In genomic region chr19:36705286-36706146, GRCm38 (mm10) we compare ENCODE assay signal across 8 mouse cellular contexts. TPM values are rescaled to one million over a fixed set of nuclear protein-coding genes. Genes with fewer than 3 reads are reported as not detected.
DNase-seq lines count a peak whose midpoint lies in the region; ATAC-seq and TF ChIP-seq lines count a peak whose summit lies in the region.

No protein-coding gene starts in this region.

- no peak overlapping the region for H3K9ac ChIP-seq in liver, embryonic 12.5 days
- H3K9ac ChIP-seq in liver, embryonic 11.5 days (ENCODE audit: low read depth, low read length), result no peak overlapping the region
- no peak overlapping the region for H3K9ac ChIP-seq in forebrain, embryonic 16.5 days (replicated peaks; ENCODE audit: low read depth, low read length)
- H3K9ac ChIP-seq in midbrain, postnatal 0 days (replicated peaks; ENCODE audit: low read length, poor library complexity, severe bottlenecking), result no peak overlapping the region

- no peaks in the 10 kb centered on the region for H3K36me3 ChIP-seq in liver, embryonic 12.5 days
- H3K36me3 ChIP-seq in liver, embryonic 11.5 days (ENCODE audit: control insufficient read depth, insufficient read depth, low read length), result no peaks in the 10 kb centered on the region
- no peaks in the 10 kb centered on the region for H3K36me3 ChIP-seq in forebrain, embryonic 16.5 days (ENCODE audit: control insufficient read depth, insufficient read depth)
- H3K36me3 ChIP-seq in midbrain, postnatal 0 days (ENCODE audit: insufficient read depth, low read length), result no peaks in the 10 kb centered on the region

- H3K27me3 ChIP-seq in liver, embryonic 12.5 days (replicated peaks), result no peaks in the 10 kb centered on the region
- no peaks in the 10 kb centered on the region for H3K27me3 ChIP-seq in liver, embryonic 11.5 days (replicated peaks; ENCODE audit: control insufficient read depth, insufficient read depth, low read length)
- H3K27me3 ChIP-seq in forebrain, embryonic 16.5 days (replicated peaks; ENCODE audit: control insufficient read depth, insufficient read depth, low read length), result no peaks in the 10 kb centered on the region
- no peaks in the 10 kb centered on the region for H3K27me3 ChIP-seq in midbrain, postnatal 0 days (ENCODE audit: insufficient read depth, low read length)

- H3K4me3 ChIP-seq in liver, embryonic 12.5 days, result no peak overlapping the region
- no peak overlapping the region for H3K4me3 ChIP-seq in liver, embryonic 11.5 days (ENCODE audit: low read depth, low read length)
- H3K4me3 ChIP-seq in forebrain, embryonic 16.5 days (replicated peaks; ENCODE audit: low read length), result no peak overlapping the region
- no peak overlapping the region for H3K4me3 ChIP-seq in midbrain, postnatal 0 days (ENCODE audit: low read depth, low read length)

- H3K4me2 ChIP-seq in liver, embryonic 12.5 days, result no peak overlapping the region
- H3K4me2 ChIP-seq in liver, embryonic 11.5 days, result no peak overlapping the region
- 0 out of 2 replicates have a peak overlapping the region, but pooled peaks have one; percentile 21 for H3K4me2 ChIP-seq in forebrain, embryonic 16.5 days (ENCODE audit: low read length)
- H3K4me2 ChIP-seq in midbrain, postnatal 0 days (ENCODE audit: low read depth, low read length, poor library complexity, severe bottlenecking), result no peak overlapping the region

- 0 out of 2 replicates have a peak, but pooled peaks cover 10% of the 10 kb centered on the region for H3K4me1 ChIP-seq in liver, embryonic 12.5 days
- H3K4me1 ChIP-seq in liver, embryonic 11.5 days (replicated peaks; ENCODE audit: control insufficient read depth, insufficient read depth, low read length), result 0 out of 2 replicates have a peak, but pooled peaks cover 3% of the 10 kb centered on the region
- 0 out of 2 replicates have a peak, but pooled peaks cover 3% of the 10 kb centered on the region for H3K4me1 ChIP-seq in forebrain, embryonic 16.5 days (replicated peaks; ENCODE audit: control insufficient read depth, insufficient read depth, low read length)
- H3K4me1 ChIP-seq in midbrain, postnatal 0 days (ENCODE audit: insufficient read depth, low read length), result no peaks in the 10 kb centered on the region

- H3K9me3 ChIP-seq in liver, embryonic 12.5 days (replicated peaks), result no peaks in the 10 kb centered on the region
- H3K9me3 ChIP-seq in liver, embryonic 11.5 days (ENCODE audit: control insufficient read depth, low read length), result no peaks in the 10 kb centered on the region
- H3K9me3 ChIP-seq in forebrain, embryonic 16.5 days (ENCODE audit: control insufficient read depth, low read length), result peaks cover 6% of the 10 kb centered on the region; the same call in 1 of the 2 replicates
- 0 out of 2 replicates have a peak, but pooled peaks cover 3% of the 10 kb centered on the region for H3K9me3 ChIP-seq in midbrain, postnatal 0 days (ENCODE audit: low read length)

- no peak for ATAC-seq in liver, embryonic 12.5 days
- no peak for ATAC-seq in liver, embryonic 11.5 days (replicated peaks; ENCODE audit: low FRiP score)
- peak; percentile 84 for ATAC-seq in forebrain, embryonic 16.5 days
- ATAC-seq in midbrain, postnatal 0 days (ENCODE audit: low FRiP score), result peak; percentile 81

- no peak for DNase-seq in liver, embryonic 11.5 days (ENCODE audit: low spot score)
- peak; percentile 1 for DNase-seq in induced T-regulatory cell, adult 2 months (ENCODE audit: low read depth)
- peak; percentile 87 for DNase-seq in midbrain, postnatal 0 days (ENCODE audit: low spot score)
- DNase-seq in cerebellum, adult 11 months, result no peak
- DNase-seq in left cerebral cortex, adult 8-10 months (ENCODE audit: low spot score in 2 of 2), result no peak
- no peak for DNase-seq in MN1 (ENCODE audit: low spot score)

- TF ChIP-seq CTCF in midbrain, postnatal 0 days (IDR thresholded peaks at IDR 0.05), result no peak

- peak overlapping the region; percentile 40; the same call in 1 of the 2 replicates for H3K27ac ChIP-seq in liver, embryonic 12.5 days
- H3K27ac ChIP-seq in liver, embryonic 11.5 days (ENCODE audit: low read depth, low read length), result no peak overlapping the region
- no peak overlapping the region for H3K27ac ChIP-seq in forebrain, embryonic 16.5 days (ENCODE audit: low read length)
- peak overlapping the region; percentile 59; the same call in 1 of the 2 replicates for H3K27ac ChIP-seq in midbrain, postnatal 0 days (ENCODE audit: low read depth, low read length)

- 61% methylated on average over 17 of the region's 17 CpGs for WGBS in liver, embryonic 12.5 days (ENCODE audit: insufficient replicate concordance)
- WGBS in liver, embryonic 11.5 days, result 71% methylated on average over 17 of the region's 17 CpGs
- WGBS in forebrain, embryonic 16.5 days, result 45% methylated on average over 17 of the region's 17 CpGs
- WGBS in midbrain, postnatal 0 days, result 75% methylated on average over 17 of the region's 17 CpGs

RNA-seq across cellular contexts. Expression of gene Ppp1r3c, which starts 30.9 kb away (rescaled TPM):
- polyA plus RNA-seq in liver, embryonic 12.5 days (2016; fragmentation: Nextera tagmentation; extraction: Ambion mirVana), result 0.89 and 1.0 TPM in 2 replicates
- 2.1 and 2.9 TPM in 2 replicates for polyA plus RNA-seq in liver, embryonic 11.5 days (2014; fragmentation: Nextera tagmentation; extraction: Ambion mirVana)
- 9.0 and 10.3 TPM in 2 replicates for polyA plus RNA-seq in forebrain, embryonic 16.5 days (2015; fragmentation: Nextera tagmentation; extraction: Ambion mirVana)
- 26.2 and 26.7 TPM in 2 replicates for total RNA-seq in midbrain, postnatal 0 days (2014; rRNA removed)
- polyA plus RNA-seq in midbrain, postnatal 0 days (2015; fragmentation: Nextera tagmentation; extraction: Ambion mirVana), result 8.4 and 9.9 TPM in 2 replicates
- 10 to 100 TPM; 44.9 to 49.2 (median 46.9) TPM for total RNA-seq in left cerebral cortex, adult 8-10 months (2022)

Comparison
In these comparisons a context has a peak if more than half of its experiments do, and no peak if none do; other contexts are left out.
1. H3K27ac ChIP-seq: peak in liver, embryonic 12.5 days (single experiment) and midbrain, postnatal 0 days (single experiment); none in liver, embryonic 11.5 days (single experiment) and forebrain, embryonic 16.5 days (single experiment).
2. ATAC-seq: peak in forebrain, embryonic 16.5 days (single experiment) and midbrain, postnatal 0 days (single experiment); none in liver, embryonic 12.5 days (single experiment) and liver, embryonic 11.5 days (single experiment).
3. DNase-seq: peak in induced T-regulatory cell, adult 2 months (single experiment) and midbrain, postnatal 0 days (single experiment); none in liver, embryonic 11.5 days (single experiment), cerebellum, adult 11 months (single experiment), left cerebral cortex, adult 8-10 months (0 of 2) and MN1 (single experiment).